Mouse (Mus musculus) stomach, embryonic 16.5 days (tissue): Measurements from ENCODE around the gene Arl6ip5. TPM values are rescaled to one million over a fixed set of nuclear protein-coding genes. Genes with fewer than 3 reads are reported as not detected.

Source experiments
- ATAC-seq: fragments of 200-750 bp; cut with Nextera tagmentation; 2 replicates; pipeline ENCODE4 v1.8.0; 2017; ENCODE audit warnings: moderate number of reproducible peaks, moderate TSS enrichment; ENCODE audit not compliant: insufficient read depth, low FRiP score
- H3K27ac ChIP-seq: fragments of 300-500 bp; sonication (generic); 2 replicates; pipeline ENCODE4 v1.5.1; 2014; ENCODE audit warnings: low read length
- H3K27me3 ChIP-seq: fragments of 300-500 bp; sonication (generic); 2 replicates; pipeline ENCODE4 v1.6.1; 2014; ENCODE audit warnings: low read length, control low read depth, mixed read lengths; ENCODE audit not compliant: control insufficient read depth, insufficient read depth
- H3K36me3 ChIP-seq: fragments of 300-500 bp; sonication (generic); 2 replicates; pipeline ENCODE4 v1.6.1; 2014; ENCODE audit warnings: low read length; ENCODE audit not compliant: control insufficient read depth, insufficient read depth
- H3K4me1 ChIP-seq: fragments of 300-500 bp; sonication (generic); 2 replicates; pipeline ENCODE4 v1.6.1; 2014; ENCODE audit warnings: low read length, control low read depth, mixed read lengths; ENCODE audit not compliant: control insufficient read depth, insufficient read depth
- H3K4me2 ChIP-seq: fragments of 300-500 bp; sonication (generic); 2 replicates; pipeline ENCODE4 v1.6.1; 2014; ENCODE audit warnings: low read depth, low read length, mixed read lengths
- H3K4me3 ChIP-seq: fragments of 300-500 bp; sonication (generic); replicated peaks from 2 replicates; pipeline ENCODE4 v1.5.1; 2014; ENCODE audit warnings: mild to moderate bottlenecking, low read length
- H3K9ac ChIP-seq: fragments of 300-500 bp; sonication (generic); 2 replicates; pipeline ENCODE4 v1.6.1; 2014; ENCODE audit warnings: low read length
- H3K9me3 ChIP-seq: fragments of 300-500 bp; sonication (generic); replicated peaks from 2 replicates; pipeline ENCODE4 v1.6.1; 2016; ENCODE audit warnings: low read length, control low read depth; ENCODE audit not compliant: control insufficient read depth
- WGBS: fragments of 180-500 bp; shearing (Covaris S2); extraction: QIAGEN DNeasy Blood & Tissue Kit; methylation state at CpG from one replicate; pipeline ENCODE4 v1.1.7; 2014; 5-methylcytosine and 5-hydroxymethylcytosine counted together
- polyA plus RNA-seq: library from polyadenylated mRNA; unstranded; fragments of >200 nt; fragmentation: Nextera tagmentation; extraction: Ambion mirVana; gene quantifications from 2 replicates; pipeline ENCODE4 v1.2.1, GENCODE M21; 2015

The Arl6ip5 gene
- polyA plus RNA-seq, 1 experiment from 2014 or later, result 93.1 TPM

- peaks cover 11% of the 10 kb centered on the region for H3K4me1 ChIP-seq
- peak within 1 kb of the TSS; percentile 79 for H3K4me2 ChIP-seq
- H3K27ac ChIP-seq, result peak within 1 kb of the TSS; percentile 86
- H3K27me3 ChIP-seq, result no peaks in the 10 kb centered on the region
- WGBS, result under 1% methylated on average over 38 of the region's 38 CpGs
- peak within 1 kb of the TSS; percentile 92 for H3K4me3 ChIP-seq
- ATAC-seq, result peak; percentile 98
- H3K9ac ChIP-seq, result peak within 1 kb of the TSS; percentile 98
- H3K9me3 ChIP-seq, result no peaks in the 10 kb centered on the region
- H3K36me3 ChIP-seq, result no peaks in the 10 kb centered on the region; the same call in 1 of the 2 replicates
Measured at GRCm38 (mm10) chr6:97205439-97205885, 5.0 kb upstream of the Arl6ip5 start, which contains the start of gene Uba3. Gene Uba3, minus strand, starts transcription at chr6:97205647.

GRCm38 (mm10) chr6:97207085-97207484, 3.4 kb upstream of the Arl6ip5 start:
- Histone ChIP-seq H3K4me1 (peaks cover 15% of the 10 kb centered on the region), H3K36me3 (no peaks in the 10 kb centered on the region), H3K27me3 (no peaks in the 10 kb centered on the region), H3K9ac (no peak overlapping the region), H3K4me3 (no peak overlapping the region), H3K4me2 (no peak overlapping the region), H3K27ac (no peak overlapping the region), H3K9me3 (no peaks in the 10 kb centered on the region)
- 74% methylated on average over 4 of the region's 4 CpGs for WGBS
- ATAC-seq, result no peak

- no peak overlapping the region for H3K9ac ChIP-seq
- H3K36me3 ChIP-seq, result no peaks in the 10 kb centered on the region
- 36% methylated on average over 3 of the region's 3 CpGs for WGBS
- H3K4me2 ChIP-seq, result no peak overlapping the region
- H3K4me3 ChIP-seq, result no peak overlapping the region
- H3K4me1 ChIP-seq, result peaks cover 15% of the 10 kb centered on the region
- no peak for ATAC-seq
- H3K9me3 ChIP-seq, result no peaks in the 10 kb centered on the region
- peak overlapping the region; percentile 56 for H3K27ac ChIP-seq
- no peaks in the 10 kb centered on the region for H3K27me3 ChIP-seq
Measured at GRCm38 (mm10) chr6:97208406-97208805, 2.1 kb upstream of the Arl6ip5 start.

- H3K27ac ChIP-seq, result no peak overlapping the region
- H3K36me3 ChIP-seq, result no peaks in the 10 kb centered on the region
- peaks cover 12% of the 10 kb centered on the region for H3K4me1 ChIP-seq
- WGBS, result 52% methylated on average over 3 of the region's 3 CpGs
- H3K4me2 ChIP-seq, result no peak overlapping the region
- ATAC-seq, result no peak
- H3K4me3 ChIP-seq, result no peak overlapping the region
- H3K9me3 ChIP-seq, result no peaks in the 10 kb centered on the region
- H3K9ac ChIP-seq, result no peak overlapping the region
- H3K27me3 ChIP-seq, result no peaks in the 10 kb centered on the region
Measured at GRCm38 (mm10) chr6:97209201-97209600, 1.3 kb upstream of the Arl6ip5 start.

- H3K4me2 ChIP-seq, result no peak overlapping the region
- H3K9me3 ChIP-seq, result no peaks in the 10 kb centered on the region
- no peak overlapping the region for H3K9ac ChIP-seq
- 91% methylated on average over 4 of the region's 4 CpGs for WGBS
- no peaks in the 10 kb centered on the region for H3K27me3 ChIP-seq
- no peak overlapping the region for H3K4me3 ChIP-seq
- peaks cover 8% of the 10 kb centered on the region for H3K4me1 ChIP-seq
- H3K27ac ChIP-seq, result no peak overlapping the region
- no peak for ATAC-seq
- no peaks in the 10 kb centered on the region for H3K36me3 ChIP-seq
Measured at GRCm38 (mm10) chr6:97209751-97210150, 738 bp upstream of the Arl6ip5 start.

GRCm38 (mm10) chr6:97210962-97211601, 593 bp downstream of the Arl6ip5 start:
- Histone ChIP-seq H3K4me2 (peak overlapping the region; percentile 84), H3K4me1 (peaks cover 8% of the 10 kb centered on the region), H3K27ac (peak overlapping the region; percentile 79), H3K36me3 (no peaks in the 10 kb centered on the region), H3K27me3 (no peaks in the 10 kb centered on the region), H3K9ac (peak overlapping the region; percentile 85), H3K9me3 (no peaks in the 10 kb centered on the region), H3K4me3 (peak overlapping the region; percentile 82)
- WGBS, result 1% methylated on average over 22 of the region's 22 CpGs
- ATAC-seq, result peak; percentile 61; the same call in 1 of the 2 replicates

- H3K27ac ChIP-seq, result no peak overlapping the region
- H3K9ac ChIP-seq, result 0 out of 2 replicates have a peak overlapping the region, but pooled peaks have one; percentile 12
- 55% methylated on average over 12 of the region's 12 CpGs for WGBS
- no peaks in the 10 kb centered on the region for H3K36me3 ChIP-seq
- H3K4me2 ChIP-seq, result peak overlapping the region; percentile 84
- H3K27me3 ChIP-seq, result no peaks in the 10 kb centered on the region
- peaks cover 8% of the 10 kb centered on the region for H3K4me1 ChIP-seq
- H3K4me3 ChIP-seq, result peak overlapping the region; percentile 82
- ATAC-seq, result no peak
- no peaks in the 10 kb centered on the region for H3K9me3 ChIP-seq
Measured at GRCm38 (mm10) chr6:97211981-97212380, 1.5 kb downstream of the Arl6ip5 start.

- Histone ChIP-seq H3K27me3 (no peaks in the 10 kb centered on the region), H3K9ac (no peak overlapping the region), H3K36me3 (no peaks in the 10 kb centered on the region), H3K4me1 (peaks cover 8% of the 10 kb centered on the region), H3K27ac (no peak overlapping the region), H3K4me3 (no peak overlapping the region), H3K4me2 (no peak overlapping the region), H3K9me3 (no peaks in the 10 kb centered on the region)
- 73% methylated on average over 4 of the region's 4 CpGs for WGBS
- ATAC-seq, result no peak
Measured at GRCm38 (mm10) chr6:97216154-97216821, 5.8 kb downstream of the Arl6ip5 start.

- ATAC-seq, result no peak
- Histone ChIP-seq H3K4me1 (no peaks in the 10 kb centered on the region; the same call in 1 of the 2 replicates), H3K27me3 (no peaks in the 10 kb centered on the region), H3K9ac (no peak overlapping the region), H3K36me3 (no peaks in the 10 kb centered on the region), H3K4me3 (no peak overlapping the region), H3K27ac (no peak overlapping the region), H3K9me3 (no peaks in the 10 kb centered on the region), H3K4me2 (no peak overlapping the region)
- WGBS, result 71% methylated on average over 2 of the region's 5 CpGs
Measured at GRCm38 (mm10) chr6:97220672-97221071, 10.2 kb downstream of the Arl6ip5 start.
